Mouse (Mus musculus) G1E (cell line): ENCODE data around the gene S100pbp. TPM values are rescaled to one million over a fixed set of nuclear protein-coding genes. Genes with fewer than 3 reads are reported as not detected.
A peak's percentile ranks its signal among the peaks of the same experiment; 100 is the strongest.

Experiments
- ATAC-seq: 2 replicates; pipeline ENCODE4 v1.8.0; 2016; ENCODE audit warnings: mild to moderate bottlenecking; ENCODE audit not compliant: insufficient number of reproducible peaks, poor library complexity, low FRiP score, severe bottlenecking; ENCODE audit errors: extremely low read depth
- DNase-seq: peaks from one replicate; pipeline ENCODE4 v3.0.0; 2012; ENCODE audit warnings: low spot score
- H3K27me3 ChIP-seq: 2 replicates; pipeline ENCODE4 v1.6.1; 2012; ENCODE audit warnings: mild to moderate bottlenecking, low read length, inconsistent platforms; ENCODE audit not compliant: insufficient read depth
- H3K36me3 ChIP-seq: replicated peaks from 2 replicates; pipeline ENCODE3; 2012; ENCODE audit warnings: mild to moderate bottlenecking, inconsistent platforms
- H3K4me1 ChIP-seq: 2 replicates; pipeline ENCODE4 v1.6.1; 2012; ENCODE audit warnings: low read depth, low read length, inconsistent platforms, mixed read lengths; ENCODE audit not compliant: insufficient read depth
- H3K4me3 ChIP-seq: 2 replicates; pipeline ENCODE4 v1.5.1; 2012; ENCODE audit warnings: low read depth, mild to moderate bottlenecking, inconsistent platforms, low read length, moderate library complexity, mixed read lengths
- H3K9me3 ChIP-seq: replicated peaks from 2 replicates; pipeline ENCODE4 v1.6.1; 2012; ENCODE audit warnings: inconsistent platforms
- CTCF ChIP-seq: IDR thresholded peaks from 2 replicates; pipeline ENCODE4 v1.5.1; 2012; ENCODE audit warnings: low read depth, low read length, inconsistent platforms, mixed read lengths
- GATA1 ChIP-seq: IDR thresholded peaks from 2 replicates; pipeline ENCODE4 v1.6.1; 2012; ENCODE audit warnings: borderline replicate concordance, low read length, inconsistent platforms, mixed read lengths
- GATA2 ChIP-seq: IDR thresholded peaks from 2 replicates; pipeline ENCODE4 v1.6.1; 2012; ENCODE audit warnings: low read depth, low read length, inconsistent platforms, borderline replicate concordance
- POLR2AphosphoS5 ChIP-seq: IDR thresholded peaks from 2 replicates; pipeline ENCODE4 v1.6.1; 2012; ENCODE audit warnings: low read depth, low read length, inconsistent platforms; ENCODE audit not compliant: insufficient replicate concordance
- TAL1 ChIP-seq: conservative IDR thresholded peaks from 2 replicates; pipeline ENCODE4 v1.6.1; 2012; ENCODE audit warnings: low read depth, low read length, inconsistent platforms, mixed read lengths
- polyA plus RNA-seq: library from polyadenylated mRNA; stranded (reverse); fragments of >175 nt; gene quantifications from 2 replicates; pipeline ENCODE4 v1.2.3, GENCODE M21; 2012
- total RNA-seq, 2 experiments: library from RNA; stranded (forward) in 1 of 2; stranded (reverse) in 1 of 2; fragments of 200-1000 nt in 1 of 2; fragments of >200 nt in 1 of 2; fragmentation: Nextera tagmentation in 1 of 2; gene quantifications; 2 replicates each; pipeline ENCODE4 v1.2.3; 2014 to 2017

Gene S100pbp
- total and polyA plus RNA-seq, 3 experiments: 4.5 to 124 (median 57.6) TPM

GRCm38 (mm10) chr4:129204655-129205054 lies 15.1 kb upstream of the S100pbp start:
- H3K9me3 ChIP-seq: no peaks in the 10 kb centered on the region
- H3K4me1 ChIP-seq: peaks cover 8% of the 10 kb centered on the region; the same call in 1 of the 2 replicates
- ATAC-seq: no peak
- no peak overlapping the region for H3K4me3 ChIP-seq
- H3K27me3 ChIP-seq: no peaks in the 10 kb centered on the region
- TF ChIP-seq CTCF: no peak
- no peak for TF ChIP-seq POLR2AphosphoS5
- TF ChIP-seq TAL1: no peak
- TF ChIP-seq GATA1: no peak
- no peak for TF ChIP-seq GATA2
- peaks cover 93% of the 10 kb centered on the region for H3K36me3 ChIP-seq
- no peak for DNase-seq

GRCm38 (mm10) chr4:129197514-129197913 lies 8.0 kb upstream of the S100pbp start:
- peaks cover 86% of the 10 kb centered on the region for H3K36me3 ChIP-seq
- TF ChIP-seq GATA1 (no peak), TAL1 (no peak), GATA2 (no peak), POLR2AphosphoS5 (no peak), CTCF (no peak)
- H3K4me3 ChIP-seq: no peak overlapping the region
- no peaks in the 10 kb centered on the region for H3K27me3 ChIP-seq
- no peak for DNase-seq
- peaks cover 24% of the 10 kb centered on the region for H3K4me1 ChIP-seq
- no peak for ATAC-seq
- no peaks in the 10 kb centered on the region for H3K9me3 ChIP-seq

- Histone ChIP-seq H3K4me3 (no peak overlapping the region), H3K27me3 (no peaks in the 10 kb centered on the region), H3K4me1 (peaks cover 40% of the 10 kb centered on the region), H3K9me3 (no peaks in the 10 kb centered on the region), H3K36me3 (peaks cover 76% of the 10 kb centered on the region)
- DNase-seq (no peak), ATAC-seq (no peak)
- TF ChIP-seq GATA2 (no peak), TAL1 (no peak), GATA1 (no peak), POLR2AphosphoS5 (no peak), CTCF (no peak)
These were observed 4.8 kb upstream of the S100pbp start for GRCm38 (mm10) chr4:129194280-129194679.

DNA sequence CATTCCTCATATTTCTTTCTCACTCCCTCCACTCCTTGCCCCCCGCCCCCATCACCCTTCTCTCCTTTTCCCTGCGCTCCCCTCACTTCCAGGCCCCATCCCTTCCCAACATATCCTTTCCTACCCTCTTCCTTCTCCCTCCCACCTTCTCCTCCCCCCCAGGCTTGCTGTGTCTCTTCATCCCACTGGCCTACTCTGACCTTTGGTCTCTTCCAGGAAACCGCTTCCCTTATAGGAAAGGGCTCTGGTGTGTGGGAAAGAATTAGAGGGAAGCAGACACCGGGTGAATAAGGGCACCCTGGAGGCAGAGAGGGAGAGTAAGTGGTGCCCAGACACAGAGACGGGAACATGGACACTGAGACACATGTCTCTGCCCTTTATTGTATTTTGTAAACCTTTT lies 2.2 kb upstream of the S100pbp start:
- ATAC-seq (no peak), DNase-seq (no peak)
- H3K27me3 ChIP-seq: no peaks in the 10 kb centered on the region
- H3K4me3 ChIP-seq: peak overlapping the region; percentile 46; the same call in 1 of the 2 replicates
- peaks cover 61% of the 10 kb centered on the region for H3K36me3 ChIP-seq
- H3K9me3 ChIP-seq: no peaks in the 10 kb centered on the region
- TF ChIP-seq CTCF (no peak), GATA2 (no peak), GATA1 (no peak), TAL1 (no peak), POLR2AphosphoS5 (no peak)
- H3K4me1 ChIP-seq: peaks cover 57% of the 10 kb centered on the region

GRCm38 (mm10) chr4:129190538-129190937 lies 1.0 kb upstream of the S100pbp start:
- ATAC-seq (no peak), DNase-seq (no peak)
- Histone ChIP-seq H3K4me3 (peak overlapping the region; percentile 93), H3K4me1 (peaks cover 58% of the 10 kb centered on the region), H3K9me3 (no peaks in the 10 kb centered on the region), H3K27me3 (no peaks in the 10 kb centered on the region), H3K36me3 (peaks cover 50% of the 10 kb centered on the region)
- TF ChIP-seq GATA1: no peak
- no peak for TF ChIP-seq POLR2AphosphoS5
- TF ChIP-seq TAL1: no peak
- no peak for TF ChIP-seq CTCF
- TF ChIP-seq GATA2: no peak

GRCm38 (mm10) chr4:129188803-129189541 lies 555 bp downstream of the S100pbp start:
- TF ChIP-seq POLR2AphosphoS5 (no peak), GATA2 (no peak), TAL1 (no peak), GATA1 (no peak), CTCF (no peak)
- peak; percentile 65 for DNase-seq
- H3K4me3 ChIP-seq: peak overlapping the region; percentile 93
- no peaks in the 10 kb centered on the region for H3K27me3 ChIP-seq
- no peaks in the 10 kb centered on the region for H3K9me3 ChIP-seq
- no peak for ATAC-seq
- peaks cover 43% of the 10 kb centered on the region for H3K36me3 ChIP-seq
- peaks cover 49% of the 10 kb centered on the region for H3K4me1 ChIP-seq
